Comparison of ENCODE assay signal across 18 mouse cellular contexts in the genomic region with DNA sequence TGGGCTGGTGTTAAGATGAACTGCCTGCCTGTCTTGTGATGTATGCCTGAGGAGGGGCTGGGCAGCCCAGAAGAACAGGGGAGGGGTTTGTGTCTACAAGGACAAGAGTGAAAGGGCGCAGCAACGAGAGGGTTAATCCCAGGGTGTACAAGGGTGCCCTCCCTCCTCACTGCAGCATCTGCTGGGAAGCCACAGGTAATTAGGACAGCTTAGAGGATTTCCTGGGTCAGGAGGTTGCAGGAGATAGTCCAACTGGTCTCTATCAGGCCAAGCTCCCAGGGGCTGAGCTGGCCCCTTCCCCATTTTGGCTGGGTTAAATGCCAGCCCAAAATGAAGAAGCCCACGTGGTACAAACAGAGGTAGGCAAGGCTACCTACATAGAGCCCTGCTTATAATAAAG. TPM values are rescaled to one million over a fixed set of nuclear protein-coding genes. Genes with fewer than 3 reads are reported as not detected.
"Had no signal": no experiment of that assay in that cellular context is flagged by ENCODE, and none has a peak within 500 bp of the region (broad histone marks: within the 10 kb centered on the region; RNA-seq: fewer than 3 reads in every experiment).

No protein-coding gene starts in this region.

- DNase-seq: layer of hippocampus, postnatal 36 days; left cerebral cortex, postnatal 4 days; liver; liver, embryonic 13.5 days; liver, postnatal 0 days; lung, adult 18-20 months; lung, adult 2 months; lung, embryonic 14.5 days; lung, postnatal 10 days; lung, postnatal 14 days; lung, postnatal 36 days; lung, postnatal 4 days; midbrain, embryonic 14.5 days had no signal

RNA-seq across cellular contexts. Expression of a gene that starts 20.3 kb away (rescaled TPM):
- total RNA-seq: megakaryocyte progenitor cell, adult 5-6 weeks; megakaryocyte, adult 5-6 weeks; monocyte, adult 5-6 weeks had no signal
- polyA plus RNA-seq: macrophage, myocyte had no signal
